Mouse (Mus musculus) CD4-positive, CD25-positive, alpha-beta regulatory T cell, adult 4 months (primary cell): Measurements from ENCODE around the gene Crk. TPM values are rescaled to one million over a fixed set of nuclear protein-coding genes. Genes with fewer than 3 reads are reported as not detected.

ENCODE experiments used
- ATAC-seq: one replicate; pipeline ENCODE4 v1.8.0; 2017
- polyA plus RNA-seq, 2 experiments: library from polyadenylated mRNA; unstranded; fragments of 100-300 nt; shearing (Covaris generic); gene quantifications; one replicate each; pipeline ENCODE4 v1.2.1; 2017

Gene Crk
- 10 to 100 TPM; 10.4 to 15.3 TPM for polyA plus RNA-seq

DNA sequence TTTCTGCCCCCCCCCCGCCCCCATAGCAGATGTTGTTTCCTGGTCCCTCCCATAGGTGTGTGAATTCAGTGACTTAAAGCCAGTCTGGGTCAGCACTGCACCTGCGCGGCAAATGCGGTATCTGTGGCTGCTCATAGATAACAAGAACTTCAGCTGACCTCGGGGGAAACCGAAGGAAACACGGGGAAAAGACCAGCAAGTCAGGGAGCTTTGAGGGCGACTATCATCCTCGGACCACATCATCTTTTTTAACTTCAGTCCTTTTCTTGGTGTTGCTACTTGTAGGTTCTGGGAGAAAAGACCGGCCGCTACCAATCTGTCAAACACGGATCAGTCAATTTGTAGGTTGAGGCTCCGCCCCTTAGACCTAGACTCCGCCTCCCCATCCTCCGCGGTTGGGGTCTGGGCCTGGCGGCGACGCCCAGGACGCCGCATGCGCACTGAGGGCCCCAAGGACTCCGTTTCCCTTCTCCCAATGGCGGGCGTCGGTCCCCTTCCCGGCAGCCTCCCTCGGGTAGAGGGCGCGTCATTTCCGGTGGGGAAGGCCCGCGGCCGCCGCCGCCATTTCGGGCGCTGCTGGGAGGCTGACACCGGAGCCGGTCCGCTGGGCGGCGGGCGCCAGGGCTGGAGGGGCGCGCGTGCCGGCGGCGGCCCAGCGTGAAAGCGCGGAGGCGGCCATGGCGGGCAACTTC is at the start of gene Crk:
TSS of gene Crk (plus strand) at position 513 of the 692 bp plus-strand sequence.
- peak; percentile 90 for ATAC-seq

- peak; percentile 1 for ATAC-seq
Observed at GRCm38 (mm10) chr11:75630098-75630497, 49.0 kb upstream of the Crk start.

- ATAC-seq, result peak; percentile 99
Observed at GRCm38 (mm10) chr11:75630645-75631229, 48.3 kb upstream of the Crk start, which contains the start of gene Inpp5k. TSS of gene Inpp5k (plus strand) at chr11:75630988.

DNA sequence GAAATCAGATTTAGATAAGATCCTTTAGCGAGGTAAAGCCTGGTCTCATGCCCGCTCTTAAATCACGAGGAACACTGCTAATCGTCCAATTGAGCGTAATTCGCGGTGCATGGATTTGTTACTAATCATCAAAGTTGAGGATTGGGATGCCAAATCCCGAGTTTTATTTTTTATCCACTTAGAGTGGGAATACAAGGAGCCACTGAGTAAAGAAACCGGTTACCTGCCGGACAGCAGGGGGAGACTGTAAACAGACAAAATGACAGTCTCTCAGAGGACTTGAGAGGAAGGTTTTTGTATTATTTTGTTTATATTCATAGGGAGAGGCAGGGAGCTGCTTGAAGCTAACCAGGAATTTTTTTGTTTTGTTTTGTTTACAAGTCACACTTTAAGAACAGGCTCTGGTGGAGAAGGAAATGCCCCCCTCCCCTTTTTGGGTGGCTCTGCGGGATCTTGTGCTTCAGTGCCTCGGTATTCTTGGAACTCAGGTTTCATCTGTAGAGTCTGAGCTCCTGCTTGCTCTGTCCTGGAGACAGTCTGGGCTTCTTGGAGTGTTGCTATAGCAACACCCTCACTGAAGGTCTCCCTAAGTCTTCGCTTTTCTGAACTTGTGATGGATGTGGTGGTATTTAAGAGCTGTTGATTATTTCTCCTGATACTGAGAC is 47.4 kb upstream of the Crk start:
- no peak for ATAC-seq

DNA sequence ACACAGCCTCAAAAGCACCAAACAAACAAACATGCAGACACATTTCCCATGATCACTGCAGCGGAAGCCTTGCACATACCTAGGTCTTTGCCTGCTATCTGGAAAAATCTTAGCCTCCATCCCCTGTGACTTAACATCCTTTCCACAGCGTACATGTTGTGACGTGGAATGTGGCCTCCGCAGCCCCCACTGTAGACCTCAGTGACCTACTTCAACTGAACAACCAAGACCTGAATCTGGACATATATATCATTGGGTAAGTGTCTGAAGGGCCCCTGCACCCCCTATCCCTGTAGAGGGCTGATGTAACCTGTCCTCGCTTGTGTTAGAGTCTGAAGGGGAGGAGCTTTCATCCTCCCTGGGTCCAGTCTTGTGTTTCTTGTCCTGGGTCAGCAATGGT is 46.1 kb upstream of the Crk start:
- ATAC-seq, result no peak

- no peak for ATAC-seq
Observed at GRCm38 (mm10) chr11:75634801-75635200, 44.3 kb upstream of the Crk start.

DNA sequence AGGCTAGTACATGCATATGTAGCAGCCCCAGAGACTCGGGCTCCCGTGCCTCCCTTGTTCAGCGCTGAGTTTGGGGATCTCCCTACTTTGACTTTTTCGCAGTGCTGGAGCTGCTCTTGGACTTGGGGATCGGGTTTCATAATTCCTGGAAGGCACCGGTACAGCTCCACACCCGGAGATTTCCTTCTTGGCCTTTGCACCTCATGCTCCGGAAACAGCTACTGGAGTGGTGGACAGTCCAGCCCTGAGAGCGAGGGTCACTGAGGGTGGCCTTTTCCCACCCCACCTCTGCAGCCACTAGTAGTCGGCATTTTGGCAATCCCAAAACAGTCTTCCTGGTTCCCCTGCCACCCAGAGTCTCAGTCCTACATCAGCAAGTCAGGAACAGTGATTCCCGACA is 43.7 kb upstream of the Crk start:
- ATAC-seq, result no peak

DNA sequence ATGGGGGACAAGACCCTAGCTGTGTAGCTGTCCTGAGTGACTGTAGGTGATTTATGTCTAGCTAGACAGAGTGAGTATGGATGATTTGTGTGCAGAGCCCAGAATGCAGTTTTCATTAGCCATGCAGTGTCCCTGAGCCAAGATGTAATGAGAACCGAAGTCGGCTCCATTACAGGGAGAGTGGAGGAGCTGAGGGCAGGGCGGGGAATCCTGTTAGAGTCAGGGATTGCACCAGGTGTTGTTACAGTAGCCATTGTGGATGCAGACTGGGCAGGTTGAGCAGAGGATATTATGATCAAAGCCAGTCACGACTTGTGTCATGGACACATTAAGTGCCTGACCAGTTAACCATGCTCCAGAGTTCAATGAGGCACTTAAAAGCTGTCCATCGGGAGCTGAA is 35.7 kb upstream of the Crk start:
- no peak for ATAC-seq

- ATAC-seq, result no peak
Observed at GRCm38 (mm10) chr11:75644684-75645083, 34.4 kb upstream of the Crk start.

- no peak for ATAC-seq
Observed at GRCm38 (mm10) chr11:75647681-75648211, 31.3 kb upstream of the Crk start.

DNA sequence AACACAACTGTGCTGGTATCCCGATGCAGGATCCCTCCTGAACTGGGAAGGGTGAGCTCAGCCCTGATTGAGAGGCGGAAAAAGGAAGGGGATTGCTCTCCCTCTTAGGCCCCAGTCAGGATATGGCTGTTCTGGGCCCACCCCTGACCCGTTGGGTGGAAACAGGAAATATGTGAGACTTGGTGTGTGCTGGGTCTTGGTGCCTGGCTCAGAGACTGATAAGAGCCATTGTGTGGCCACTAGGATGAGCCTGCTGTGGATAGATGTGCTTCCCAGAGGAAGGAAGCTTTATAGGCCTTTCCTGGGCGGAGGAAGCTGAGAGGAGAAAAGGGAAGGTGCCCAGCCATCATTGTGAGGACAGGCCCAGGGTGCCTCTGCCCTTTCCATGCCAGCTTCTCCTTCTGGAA is 29.9 kb upstream of the Crk start:
- no peak for ATAC-seq

DNA sequence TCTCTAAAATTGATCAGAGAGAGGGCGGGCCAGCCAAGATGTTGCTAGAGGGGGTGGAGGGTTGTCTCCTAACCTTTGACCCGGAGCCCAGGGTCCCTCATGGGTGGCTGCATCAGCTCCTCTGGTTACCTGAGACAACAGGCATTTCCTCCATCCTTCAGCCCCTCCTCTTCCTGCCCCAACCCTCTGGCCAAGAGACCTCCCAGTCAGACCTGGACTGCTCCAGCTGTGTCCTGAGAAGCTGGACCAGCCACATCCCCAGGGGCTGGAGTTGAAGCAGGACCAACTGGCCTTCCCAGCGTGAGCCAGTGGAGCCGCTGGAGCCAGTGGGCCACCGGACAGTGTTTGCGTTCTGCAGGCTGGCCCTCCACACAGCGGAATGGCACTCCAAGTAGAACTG is 28.7 kb upstream of the Crk start, which contains the start of gene Myo1c:
TSS of gene Myo1c (plus strand) at position 194 of the 400 bp plus-strand sequence.
- no peak for ATAC-seq

GRCm38 (mm10) chr11:75650958-75651425 is 28.1 kb upstream of the Crk start:
- no peak for ATAC-seq

DNA sequence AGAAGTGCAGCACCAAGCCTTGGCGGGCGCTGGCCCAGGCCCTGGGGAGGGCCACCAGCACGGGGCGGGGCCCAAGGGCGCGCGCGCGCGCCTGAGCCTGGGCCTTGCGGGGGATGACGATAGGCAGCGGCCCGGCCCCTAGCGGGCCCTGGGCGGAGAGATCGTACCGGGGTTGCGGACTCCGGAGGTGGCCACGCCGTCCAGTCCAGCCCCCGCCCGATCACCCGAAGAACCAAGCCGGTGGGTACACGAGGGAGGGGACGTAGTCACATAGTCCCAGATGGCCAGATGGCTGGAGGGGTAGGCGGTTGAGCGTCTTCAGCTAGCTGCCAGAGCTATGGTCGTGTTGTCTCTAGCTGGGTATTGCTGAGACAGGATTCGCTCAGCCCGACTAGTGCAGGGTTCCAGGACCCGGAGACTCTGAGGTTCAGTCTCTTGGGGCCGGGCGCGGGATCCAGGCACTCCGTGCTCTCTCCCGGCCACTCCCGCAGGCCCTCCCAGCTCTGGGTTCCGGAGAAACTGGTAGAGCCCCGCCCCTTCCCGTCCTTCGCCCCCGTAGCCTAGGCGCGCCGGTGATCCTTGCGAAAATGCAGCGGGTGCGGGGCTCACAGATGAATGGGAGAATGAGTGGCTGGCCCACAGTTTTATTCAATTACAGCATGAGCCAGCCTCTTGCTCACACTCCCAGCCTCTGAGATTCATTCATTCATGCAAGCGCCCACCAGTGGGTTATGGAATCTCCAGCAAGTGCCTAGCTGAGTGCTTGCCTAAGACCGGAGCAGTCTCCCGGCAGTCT is 27.4 kb upstream of the Crk start:
- ATAC-seq, result peak; percentile 61

DNA sequence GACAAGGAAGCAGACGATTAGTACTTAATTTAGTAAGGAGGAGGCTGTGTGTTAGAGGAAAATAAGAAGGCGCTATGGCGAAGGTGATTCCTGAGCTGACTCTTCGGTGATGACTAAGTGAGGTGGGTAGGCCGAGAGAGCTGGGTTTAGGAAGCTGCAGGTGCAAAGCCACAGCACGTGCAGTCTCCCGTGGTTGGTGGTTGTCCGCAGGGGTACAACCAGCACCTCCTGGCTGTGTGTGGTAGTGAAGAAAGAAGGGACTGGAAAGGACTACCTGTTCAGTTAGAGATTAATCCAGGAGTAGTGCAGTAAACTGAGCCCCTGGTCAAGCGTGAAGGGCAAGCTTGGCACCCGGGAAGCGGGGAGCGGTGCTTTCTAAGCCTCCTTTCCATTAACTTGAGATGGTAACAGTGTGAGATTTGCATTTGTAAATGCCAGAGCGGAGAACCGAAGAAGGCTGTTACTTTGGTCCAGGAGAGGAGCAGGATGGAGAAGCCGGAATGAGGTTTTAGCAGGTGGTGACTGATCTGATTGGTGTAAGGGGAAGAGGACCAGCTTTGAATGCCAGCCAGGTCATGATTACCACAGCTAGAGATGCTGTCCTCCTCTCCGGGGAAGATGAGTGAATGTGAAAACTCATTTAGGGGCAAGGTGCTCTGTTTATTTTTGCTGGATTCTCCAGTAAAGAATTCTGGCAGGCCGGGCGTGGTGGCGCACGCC is 26.7 kb upstream of the Crk start:
- ATAC-seq, result peak; percentile 8

DNA sequence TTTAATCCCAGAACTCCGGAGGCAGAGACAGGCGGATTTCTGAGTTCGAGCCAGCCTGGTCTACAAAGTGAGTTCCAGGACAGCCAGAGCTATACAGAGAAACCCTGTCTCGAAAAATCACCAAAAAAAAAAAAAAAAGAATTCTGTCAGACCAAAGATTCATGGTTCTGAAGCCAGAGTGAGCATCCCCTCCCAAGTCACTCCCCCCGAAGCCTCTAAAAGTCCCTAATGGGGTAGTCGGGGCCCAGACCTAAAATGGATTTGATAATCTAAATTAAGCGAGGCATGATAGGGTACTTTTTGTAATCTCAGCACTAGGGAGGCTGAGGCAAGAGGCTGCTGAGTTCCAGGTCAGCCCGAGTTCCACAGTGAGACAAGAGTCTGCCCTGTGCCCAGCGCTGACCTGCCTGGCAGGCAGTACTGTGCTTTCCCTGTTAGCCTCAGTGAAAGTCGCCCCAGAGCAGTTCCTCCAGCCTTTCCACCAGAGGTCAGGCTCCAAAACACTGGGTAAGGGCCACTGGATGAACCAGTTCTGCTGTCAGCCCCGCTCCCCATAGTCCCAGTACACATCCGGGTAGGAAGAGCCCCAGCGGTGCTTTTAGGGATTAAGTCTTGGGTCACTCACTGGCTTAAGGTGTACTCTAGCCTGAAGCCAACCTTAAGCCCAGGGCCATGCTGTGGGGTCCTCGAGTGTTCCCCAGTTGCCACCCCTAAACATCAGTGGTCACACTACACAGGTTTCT is 25.9 kb upstream of the Crk start:
- no peak for ATAC-seq

DNA sequence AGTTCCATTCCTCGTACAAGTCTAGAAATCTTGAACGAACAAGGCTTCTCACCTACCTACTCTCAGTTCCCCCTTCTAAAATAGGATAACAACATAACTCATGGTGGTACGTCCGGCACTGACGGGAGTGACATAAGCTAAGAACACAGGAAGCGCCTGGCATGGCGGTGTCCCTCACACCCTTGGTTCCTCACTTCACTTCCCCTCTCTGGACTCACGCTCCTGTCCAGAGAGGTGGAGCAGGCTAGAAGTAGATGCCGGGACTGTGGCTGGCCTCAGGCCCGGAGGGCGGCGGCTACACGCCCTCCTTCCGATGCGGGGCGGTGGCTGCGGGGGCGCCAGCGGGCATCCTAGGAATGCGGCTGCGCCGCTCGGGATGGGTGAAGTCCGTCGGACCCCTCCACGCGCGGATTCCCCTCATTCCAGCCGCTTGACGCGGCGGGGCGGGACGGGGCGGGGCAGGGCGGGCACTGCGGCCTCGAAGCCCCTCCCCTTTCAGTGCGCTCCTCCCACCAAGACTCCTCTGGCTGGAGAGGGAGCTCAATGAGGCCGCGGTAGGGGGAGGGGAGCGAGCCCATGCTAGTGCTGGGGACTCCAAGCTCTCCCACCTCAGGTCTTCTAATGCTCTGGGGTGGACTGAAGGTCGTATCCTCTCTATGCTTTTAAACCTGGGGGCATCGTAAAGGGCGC is 25.1 kb upstream of the Crk start:
- ATAC-seq, result peak; percentile 28

DNA sequence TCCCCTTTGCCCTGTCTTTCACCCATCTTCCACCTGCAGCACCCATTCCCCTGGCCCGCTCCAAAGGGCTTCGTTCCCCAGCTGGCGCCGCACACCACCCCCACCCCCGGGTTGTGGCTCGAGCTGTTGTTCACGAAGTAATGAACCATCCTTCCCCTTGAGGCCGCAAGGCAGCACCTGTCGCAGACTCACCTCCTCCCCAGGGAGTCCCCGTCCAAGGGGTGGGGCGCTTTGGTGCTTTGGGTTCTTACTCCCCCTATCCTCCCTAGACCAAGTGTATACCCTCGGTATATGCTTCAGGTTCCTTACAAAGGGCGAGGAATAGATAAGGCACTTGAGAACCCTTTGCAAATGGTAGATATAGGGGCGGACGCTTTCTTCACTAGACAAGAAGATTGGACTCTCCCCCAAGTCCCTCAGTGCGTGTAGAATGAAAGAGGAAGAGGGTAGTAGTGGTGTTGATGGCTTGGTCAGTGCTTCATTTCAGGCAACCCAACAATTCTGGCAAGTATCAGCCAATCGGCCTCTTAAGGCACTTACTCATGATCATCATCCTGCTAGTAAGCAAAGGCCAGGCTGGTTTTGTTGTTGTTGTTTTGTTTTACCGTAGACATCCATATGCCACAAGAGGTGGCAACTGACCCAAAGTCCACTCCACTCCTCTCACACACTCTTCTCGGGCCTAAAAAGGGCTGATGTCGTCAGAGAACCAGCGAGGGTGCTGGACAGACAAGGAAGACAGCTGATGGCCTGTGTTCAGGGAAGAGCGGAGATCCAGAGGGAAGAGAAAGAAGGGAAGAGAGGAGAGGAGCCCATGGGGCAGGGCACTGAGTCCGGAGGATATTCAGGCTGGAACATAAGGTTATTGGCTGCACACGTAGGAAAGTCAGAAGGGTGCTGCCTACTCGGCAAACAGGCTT is 24.3 kb upstream of the Crk start:
- ATAC-seq, result peak; percentile 22
